Mouse (Mus musculus) embryonic facial prominence, embryonic 10.5 days (tissue): ENCODE data around the gene Oat. TPM values are rescaled to one million over a fixed set of nuclear protein-coding genes. Genes with fewer than 3 reads are reported as not detected.

Experiments
- polyA plus RNA-seq: library from polyadenylated mRNA; unstranded; fragments of >200 nt; fragmentation: Nextera tagmentation; extraction: Ambion mirVana; gene quantifications from 2 replicates; pipeline ENCODE4 v1.2.1, GENCODE M21; 2016

Oat gene
- polyA plus RNA-seq, 1 experiment from 2014 or later, result 121 TPM

Other genes starting within 250 kb of the Oat start
- gene Nkx1-2, start 23.2 kb upstream of the Oat start, polyA plus RNA-seq, result 0.15 and 0.19 TPM in 2 replicates
- gene Lhpp, start 34.2 kb upstream of the Oat start, polyA plus RNA-seq, result 15.5 TPM in 2 replicates
- gene Fam53b, start 237.5 kb upstream of the Oat start, polyA plus RNA-seq, result 29.4 and 29.9 TPM in 2 replicates